Mouse (Mus musculus): ENCODE data around the gene Ctnna3.

DNA sequence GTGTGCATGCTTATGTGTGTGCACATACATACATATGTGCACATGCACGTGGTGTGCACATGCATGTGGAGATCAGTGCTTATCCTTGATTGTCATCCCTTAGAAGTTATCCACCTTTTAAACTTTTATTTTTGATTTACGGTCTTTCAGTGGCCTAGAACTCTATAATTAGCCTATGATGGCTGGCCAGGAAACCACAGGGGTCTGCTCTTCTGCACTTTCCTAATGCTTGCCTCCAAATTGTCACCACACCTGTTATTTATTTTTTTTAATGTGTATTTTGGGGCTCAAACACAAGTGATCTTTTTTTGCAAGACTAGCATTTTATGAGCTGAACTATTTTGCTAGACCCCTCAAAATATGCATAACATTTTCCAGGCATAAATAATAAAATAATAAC, 1214.1 kb downstream of the Ctnna3 start:
- no peak for TF ChIP-seq CTCF (IDR thresholded peaks at IDR 0.05; ENCODE audit: control insufficient read depth, insufficient read depth, insufficient read length)
- no peak for TF ChIP-seq MAX (IDR thresholded peaks at IDR 0.05)
- no peak for TF ChIP-seq USF1 (IDR thresholded peaks at IDR 0.05; ENCODE audit: low read depth)
- no peak for TF ChIP-seq MYOG (IDR thresholded peaks at IDR 0.05; ENCODE audit: control insufficient read depth, extremely low read depth, insufficient read length)
- TF ChIP-seq FOSL1 (IDR thresholded peaks at IDR 0.05; ENCODE audit: insufficient read depth, low read length, poor library complexity, severe bottlenecking), result no peak
